Mouse (Mus musculus) MEL (cell line): ENCODE measurements around the gene Sytl3. TPM values are rescaled to one million over a fixed set of nuclear protein-coding genes. Genes with fewer than 3 reads are reported as not detected.

Experiments
- DNase-seq: peaks from one replicate; pipeline ENCODE4 v3.0.0; 2011; ENCODE audit warnings: low read depth, low spot score
- H3K27ac ChIP-seq: 2 replicates; pipeline ENCODE4 v1.5.1; 2012; ENCODE audit warnings: low read depth, mild to moderate bottlenecking, control low read depth, low read length, moderate library complexity; ENCODE audit not compliant: control insufficient read depth
- H3K27me3 ChIP-seq, 2 experiments: fragments of 150-350 bp in 1 of 2; sonication (generic) in 1 of 2; 2 replicates each; pipeline ENCODE4 v1.6.1; 2012; ENCODE audit warnings: low read length in 2 of 2, mild to moderate bottlenecking in 2 of 2, improper control_type of control experiment in 1 of 2, moderate library complexity in 1 of 2; ENCODE audit not compliant: insufficient read depth in 2 of 2, control insufficient read depth in 1 of 2
- H3K36me3 ChIP-seq, 2 experiments: 2 replicates each; pipeline ENCODE4 v1.6.1; 2012 to 2014; ENCODE audit warnings: low read length in 2 of 2, improper control_type of control experiment in 1 of 2, inconsistent platforms in 1 of 2, mild to moderate bottlenecking in 1 of 2; ENCODE audit not compliant: insufficient read depth in 2 of 2, control insufficient read depth in 1 of 2
- H3K4me1 ChIP-seq, 2 experiments: fragments of 150-350 bp in 1 of 2; sonication (generic) in 1 of 2; 2 replicates each; pipeline ENCODE4 v1.6.1; 2012; ENCODE audit warnings: low read length in 2 of 2, improper control_type of control experiment in 1 of 2, mild to moderate bottlenecking in 1 of 2; ENCODE audit not compliant: insufficient read depth in 2 of 2, control insufficient read depth in 1 of 2
- H3K4me3 ChIP-seq, 2 experiments: fragments of 150-350 bp in 1 of 2; sonication (generic) in 1 of 2; 2 replicates each; pipeline ENCODE4 v1.5.1; 2012; ENCODE audit warnings: low read depth in 2 of 2, low read length in 2 of 2, mild to moderate bottlenecking in 2 of 2, moderate library complexity in 2 of 2, control low read depth in 1 of 2, improper control_type of control experiment in 1 of 2; ENCODE audit not compliant: control insufficient read depth in 1 of 2, insufficient read depth in 1 of 2
- H3K79me2 ChIP-seq: 2 replicates; pipeline ENCODE4 v1.6.1; 2012; ENCODE audit warnings: mild to moderate bottlenecking, low read length, moderate library complexity; ENCODE audit not compliant: control insufficient read depth, poor library complexity, insufficient read depth
- H3K9ac ChIP-seq: 2 replicates; pipeline ENCODE4 v1.6.1; 2012; ENCODE audit warnings: low read depth, mild to moderate bottlenecking, control low read depth, low read length, moderate library complexity; ENCODE audit not compliant: control insufficient read depth, poor library complexity, severe bottlenecking
- H3K9me3 ChIP-seq: fragments of 150-350 bp; sonication (generic); replicated peaks from 2 replicates; pipeline ENCODE4 v1.6.1; 2012; ENCODE audit warnings: mild to moderate bottlenecking, low read length, improper control_type of control experiment, moderate library complexity; ENCODE audit not compliant: insufficient read depth
- CHD2 ChIP-seq: IDR thresholded peaks from 2 replicates; pipeline ENCODE4 v1.6.1; 2011; ENCODE audit warnings: low read length, improper control_type of control experiment
- CTCF ChIP-seq, 3 experiments: IDR thresholded peaks in 2 of 3; conservative IDR thresholded peaks in 1 of 3; 2 replicates each; pipeline ENCODE4 v1.5.1; 2011 to 2012; ENCODE audit warnings: low read length in 3 of 3, low read depth in 2 of 3, mild to moderate bottlenecking in 2 of 3, improper control_type of control experiment in 1 of 3, inconsistent platforms in 1 of 3, mixed read lengths in 1 of 3, moderate library complexity in 1 of 3; ENCODE audit not compliant: control insufficient read depth in 1 of 3, insufficient read depth in 1 of 3, poor library complexity in 1 of 3, severe bottlenecking in 1 of 3
- ELF1 ChIP-seq: IDR thresholded peaks from 2 replicates; pipeline ENCODE4 v1.6.1; 2014; ENCODE audit warnings: low read depth, mild to moderate bottlenecking, inconsistent platforms, low read length, improper control_type of control experiment, moderate library complexity
- EP300 ChIP-seq, 2 experiments: IDR thresholded peaks; 2 replicates each; pipeline ENCODE4 v1.6.1; 2011; ENCODE audit warnings: improper control_type of control experiment in 2 of 2, low read length in 2 of 2, low read depth in 1 of 2, mild to moderate bottlenecking in 1 of 2
- ETS1 ChIP-seq: IDR thresholded peaks from 2 replicates; pipeline ENCODE4 v1.6.1; 2012; ENCODE audit warnings: low read depth, mild to moderate bottlenecking, inconsistent platforms, low read length, improper control_type of control experiment, moderate library complexity
- GABPA ChIP-seq: IDR thresholded peaks from 2 replicates; pipeline ENCODE4 v1.6.1; 2012; ENCODE audit warnings: low read depth, mild to moderate bottlenecking, inconsistent platforms, low read length, improper control_type of control experiment, moderate library complexity
- GATA1 ChIP-seq: IDR thresholded peaks from 2 replicates; pipeline ENCODE4 v1.6.1; 2011; ENCODE audit warnings: low read depth, low read length, improper control_type of control experiment
- KAT2A ChIP-seq: conservative IDR thresholded peaks from 2 replicates; pipeline ENCODE4 v1.6.1; 2012; ENCODE audit warnings: low read depth, low read length, improper control_type of control experiment, inconsistent platforms
- MEF2A ChIP-seq: IDR thresholded peaks from 2 replicates; pipeline ENCODE4 v1.6.1; 2014; ENCODE audit warnings: low read depth, mild to moderate bottlenecking, inconsistent platforms, low read length, improper control_type of control experiment; ENCODE audit not compliant: poor library complexity, insufficient replicate concordance, severe bottlenecking; ENCODE audit errors: extremely low read depth
- MXI1 ChIP-seq: IDR thresholded peaks from 2 replicates; pipeline ENCODE4 v1.6.1; 2011; ENCODE audit warnings: mild to moderate bottlenecking, low read depth, low read length, improper control_type of control experiment
- NELFE ChIP-seq: IDR thresholded peaks from 2 replicates; pipeline ENCODE4 v1.6.1; 2011; ENCODE audit warnings: low read depth, low read length, improper control_type of control experiment
- POLR2AphosphoS2 ChIP-seq: IDR thresholded peaks from 2 replicates; pipeline ENCODE4 v1.6.1; 2011; ENCODE audit warnings: low read length, improper control_type of control experiment
- POLR2AphosphoS5 ChIP-seq: IDR thresholded peaks from 2 replicates; pipeline ENCODE4 v1.6.1; 2012; ENCODE audit warnings: low read depth, borderline replicate concordance, mild to moderate bottlenecking, inconsistent platforms, low read length, moderate library complexity, mixed read lengths
- SIN3A ChIP-seq: IDR thresholded peaks from 2 replicates; pipeline ENCODE4 v1.6.1; 2012; ENCODE audit warnings: low read length, improper control_type of control experiment, inconsistent platforms
- SMC3 ChIP-seq: IDR thresholded peaks from 2 replicates; pipeline ENCODE4 v1.6.1; 2011; ENCODE audit warnings: low read depth, low read length, improper control_type of control experiment
- TAL1 ChIP-seq: IDR thresholded peaks from 2 replicates; pipeline ENCODE4 v1.6.1; 2012; ENCODE audit warnings: mild to moderate bottlenecking, inconsistent platforms, low read length, moderate library complexity, mixed read lengths
- TBP ChIP-seq: IDR thresholded peaks from 2 replicates; pipeline ENCODE4 v1.8.0; 2011; ENCODE audit warnings: low read depth, low read length, improper control_type of control experiment
- TCF12 ChIP-seq: IDR thresholded peaks from 2 replicates; pipeline ENCODE4 v1.6.1; 2014; ENCODE audit warnings: low read depth, mild to moderate bottlenecking, inconsistent platforms, low read length, improper control_type of control experiment, moderate library complexity
- UBTF ChIP-seq: IDR thresholded peaks from 2 replicates; pipeline ENCODE4 v1.6.1; 2012; ENCODE audit warnings: low read depth, mild to moderate bottlenecking, inconsistent platforms, low read length, improper control_type of control experiment, moderate library complexity, borderline replicate concordance; ENCODE audit not compliant: insufficient read depth
- USF1 ChIP-seq: IDR thresholded peaks from 2 replicates; pipeline ENCODE4 v1.6.1; 2014; ENCODE audit warnings: low read depth, mild to moderate bottlenecking, inconsistent platforms, low read length, improper control_type of control experiment, moderate library complexity
- ZC3H11A ChIP-seq: IDR thresholded peaks from 2 replicates; pipeline ENCODE4 v1.6.1; 2012; ENCODE audit warnings: low read depth, mild to moderate bottlenecking, inconsistent platforms, low read length, improper control_type of control experiment
- ZMIZ1 ChIP-seq: IDR thresholded peaks from 2 replicates; pipeline ENCODE4 v1.6.1; 2012; ENCODE audit warnings: low read depth, mild to moderate bottlenecking, inconsistent platforms, low read length, improper control_type of control experiment, moderate library complexity
- polyA plus RNA-seq, 2 experiments: library from polyadenylated mRNA; stranded (reverse) in 1 of 2; unstranded in 1 of 2; fragments of >175 nt in 1 of 2; fragments of >200 nt in 1 of 2; gene quantifications; 2 replicates each; pipeline versions ENCODE4 v1.2.1 to v1.2.4; 2012; ENCODE audit warnings: low replicate concordance in 2 of 2, low read depth in 1 of 2; ENCODE audit not compliant: insufficient read length in 2 of 2, insufficient read depth in 1 of 2, missing spikeins in 1 of 2
- total RNA-seq: library from RNA; depleted of rRNA; stranded (reverse); fragments of 300-350 nt; gene quantifications from 2 replicates; pipeline ENCODE4 v1.2.3, GENCODE M21; 2012

Gene Sytl3
- total and polyA plus RNA-seq, 3 experiments: not detected

- no peaks in the 10 kb centered on the region for H3K27me3 ChIP-seq
- H3K79me2 ChIP-seq: peaks cover 15% of the 10 kb centered on the region; the same call in 1 of the 2 replicates
- H3K4me3 ChIP-seq: no peak overlapping the region
- no peak for DNase-seq
- no peak overlapping the region for H3K9ac ChIP-seq
- H3K36me3 ChIP-seq: peaks cover 0 to 5% of the 10 kb centered on the region in 2 experiments; a peak in 3 of 4 replicates
- peaks cover 0 to 2% of the 10 kb centered on the region in 2 experiments; a peak in 1 of 4 replicates for H3K4me1 ChIP-seq
- H3K27ac ChIP-seq: no peak overlapping the region
- TF ChIP-seq CHD2 (no peak), ETS1 (no peak), EP300 (IDR thresholded peaks at IDR 0.05; ENCODE audit: low read depth in 1 of 2, low read length in 2 of 2) (no peak), SIN3A (no peak), UBTF (no peak), ZC3H11A (no peak), CTCF (IDR thresholded peaks at IDR 0.05 in 2 of 3, conservative IDR thresholded peaks at IDR 0.05 in 1 of 3; ENCODE audit: control insufficient read depth in 1 of 3, insufficient read depth in 1 of 3, low read depth in 2 of 3, low read length in 3 of 3, poor library complexity in 1 of 3, severe bottlenecking in 1 of 3) (no peak), TCF12 (no peak), TBP (no peak), KAT2A (no peak), MXI1 (no peak), ZMIZ1 (no peak), NELFE (no peak), POLR2AphosphoS2 (no peak)
- TF ChIP-seq, all 39 proteins: peak for 0
- no peaks in the 10 kb centered on the region for H3K9me3 ChIP-seq
Measured at GRCm38 (mm10) chr17:6763513-6764226, 104.8 kb downstream of the Sytl3 start.

GRCm38 (mm10) chr17:6764227-6764593 is 105.3 kb downstream of the Sytl3 start:
- Histone ChIP-seq H3K4me1 (peaks cover 0 to 2% of the 10 kb centered on the region in 2 experiments; a peak in 1 of 4 replicates), H3K79me2 (peaks cover 15% of the 10 kb centered on the region; the same call in 1 of the 2 replicates), H3K27ac (no peak overlapping the region), H3K36me3 (peaks cover 0 to 5% of the 10 kb centered on the region in 2 experiments; a peak in 2 of 4 replicates), H3K9me3 (no peaks in the 10 kb centered on the region), H3K27me3 (no peaks in the 10 kb centered on the region), H3K4me3 (no peak overlapping the region), H3K9ac (no peak overlapping the region)
- no peak for DNase-seq
- TF ChIP-seq ELF1 (no peak), EP300 (IDR thresholded peaks at IDR 0.05; ENCODE audit: low read depth in 1 of 2, low read length in 2 of 2) (no peak), ZMIZ1 (no peak), POLR2AphosphoS5 (no peak), SMC3 (no peak), NELFE (no peak), MEF2A (no peak), ETS1 (no peak), GABPA (no peak), CHD2 (no peak), KAT2A (no peak), GATA1 (no peak), TAL1 (no peak), USF1 (no peak), CTCF (IDR thresholded peaks at IDR 0.05 in 2 of 3, conservative IDR thresholded peaks at IDR 0.05 in 1 of 3; ENCODE audit: control insufficient read depth in 1 of 3, insufficient read depth in 1 of 3, low read depth in 2 of 3, low read length in 3 of 3, poor library complexity in 1 of 3, severe bottlenecking in 1 of 3) (no peak)
